Mouse (Mus musculus) thymus, adult 2 months (tissue): ENCODE measurements around the gene Lrrc27.
A peak's percentile ranks its signal among the peaks of the same experiment; 100 is the strongest.

Source experiments
- CTCF ChIP-seq: fragments of 200-500 bp; IDR thresholded peaks from 2 replicates; pipeline ENCODE4 v1.5.1; 2012; ENCODE audit warnings: mild to moderate bottlenecking, control low read depth, low read length, moderate library complexity, borderline replicate concordance; ENCODE audit not compliant: control insufficient read depth, poor library complexity, insufficient read depth; ENCODE audit errors: extremely low read depth
- POLR2A ChIP-seq: fragments of 200-500 bp; IDR thresholded peaks from 2 replicates; pipeline ENCODE4 v1.6.1; 2012; ENCODE audit warnings: mild to moderate bottlenecking, low read length, control low read depth, moderate library complexity; ENCODE audit not compliant: control insufficient read depth, poor library complexity, insufficient read depth; ENCODE audit errors: extremely low read depth

DNA sequence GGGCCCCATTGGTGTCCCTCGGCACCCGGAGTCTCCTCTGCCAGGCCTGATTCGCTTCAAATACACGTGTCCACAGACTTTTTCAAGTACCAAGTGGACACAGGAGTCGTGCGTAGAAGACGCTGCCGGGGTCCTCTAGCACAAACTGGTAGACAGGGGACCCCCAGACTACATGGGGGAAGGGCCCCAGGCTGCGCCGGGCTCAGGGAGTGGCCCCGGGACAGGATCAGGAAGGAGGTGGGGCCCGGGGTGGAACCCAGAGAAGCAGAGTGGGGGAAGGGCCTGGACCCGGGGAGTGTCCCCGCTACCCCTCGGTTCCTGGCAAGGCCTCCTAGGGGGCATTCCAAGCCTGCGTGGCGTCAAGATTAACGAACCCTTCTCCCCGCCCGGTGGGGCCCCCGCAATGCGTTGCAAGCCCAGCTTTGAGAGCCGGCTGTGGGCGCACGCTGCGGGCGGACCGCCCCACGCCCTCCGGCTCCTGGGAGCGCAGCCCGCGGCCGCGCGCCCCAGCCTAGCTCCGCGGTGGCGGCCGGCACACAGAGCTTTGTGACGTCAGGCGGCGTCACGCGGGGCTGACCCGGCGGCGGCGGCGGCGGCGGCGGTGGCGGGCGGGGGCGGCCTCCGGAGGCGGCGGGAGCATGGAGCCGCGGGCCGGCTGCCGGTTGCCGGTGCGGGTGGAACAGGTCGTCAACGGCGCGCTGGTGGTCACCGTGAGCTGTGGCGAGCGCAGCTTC, 35.3 kb downstream of the Lrrc27 start, which contains the start of gene Pwwp2b:
- 0 out of 2 replicates have a peak, but pooled peaks have one; percentile 14 for TF ChIP-seq CTCF
- TF ChIP-seq POLR2A = peak; percentile 45; the same call in 1 of the 2 replicates
